Mouse (Mus musculus) cerebellum, adult 11 months (tissue): ENCODE data around the gene Ica1.

Experiments
- DNase-seq: peaks from one replicate; pipeline ENCODE4 v3.0.0; 2022

Ica1 gene

GRCm38 (mm10) chr6:8683379-8683778, 94.9 kb downstream of the Ica1 start:
- DNase-seq: no peak

DNA sequence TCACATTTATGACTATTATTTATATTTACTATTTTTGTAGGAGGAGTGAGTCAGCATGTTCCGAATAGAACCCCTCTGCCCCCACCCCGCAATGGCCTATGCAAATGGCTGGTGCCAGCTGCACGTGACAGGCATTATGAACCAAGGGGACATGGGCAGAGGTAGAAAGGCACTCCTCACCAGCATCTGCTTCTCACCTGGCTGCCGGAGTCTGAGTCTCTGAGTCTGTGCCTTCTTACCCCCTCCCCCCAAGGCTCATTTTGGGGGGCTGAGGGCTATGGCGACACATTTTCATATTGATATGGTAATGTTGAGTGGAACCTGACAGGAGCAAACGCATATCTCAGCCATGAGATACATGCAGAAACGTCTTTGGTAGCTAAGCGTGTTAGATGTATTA, 97.4 kb downstream of the Ica1 start:
- no peak for DNase-seq

- no peak for DNase-seq
These were observed 105.3 kb downstream of the Ica1 start for GRCm38 (mm10) chr6:8673013-8673412.

GRCm38 (mm10) chr6:8669343-8669742, 108.9 kb downstream of the Ica1 start:
- DNase-seq: no peak

- no peak for DNase-seq
These were observed 110.1 kb downstream of the Ica1 start for GRCm38 (mm10) chr6:8668013-8668811.

GRCm38 (mm10) chr6:8665786-8666185, 112.5 kb downstream of the Ica1 start:
- DNase-seq: no peak

DNA sequence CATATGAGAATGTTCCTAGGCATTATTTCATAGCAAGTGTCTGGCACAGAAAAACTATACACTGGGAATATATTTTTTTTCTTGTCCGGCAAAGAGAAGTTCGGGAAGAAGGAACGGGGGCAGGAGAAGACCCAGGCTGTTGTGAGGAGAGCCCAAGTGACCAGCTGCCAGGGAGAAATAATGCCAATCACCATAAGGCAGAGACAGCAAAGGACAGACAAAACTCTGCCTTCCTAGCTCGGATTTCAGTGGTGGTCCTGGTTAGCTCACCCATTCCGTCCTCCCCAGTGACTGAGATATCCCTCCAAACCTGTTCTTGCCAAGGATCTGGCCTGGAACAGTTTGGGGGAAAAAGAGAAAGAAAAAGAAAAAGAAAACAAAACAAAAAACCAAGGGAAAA, 113.3 kb downstream of the Ica1 start:
- no peak for DNase-seq

DNA sequence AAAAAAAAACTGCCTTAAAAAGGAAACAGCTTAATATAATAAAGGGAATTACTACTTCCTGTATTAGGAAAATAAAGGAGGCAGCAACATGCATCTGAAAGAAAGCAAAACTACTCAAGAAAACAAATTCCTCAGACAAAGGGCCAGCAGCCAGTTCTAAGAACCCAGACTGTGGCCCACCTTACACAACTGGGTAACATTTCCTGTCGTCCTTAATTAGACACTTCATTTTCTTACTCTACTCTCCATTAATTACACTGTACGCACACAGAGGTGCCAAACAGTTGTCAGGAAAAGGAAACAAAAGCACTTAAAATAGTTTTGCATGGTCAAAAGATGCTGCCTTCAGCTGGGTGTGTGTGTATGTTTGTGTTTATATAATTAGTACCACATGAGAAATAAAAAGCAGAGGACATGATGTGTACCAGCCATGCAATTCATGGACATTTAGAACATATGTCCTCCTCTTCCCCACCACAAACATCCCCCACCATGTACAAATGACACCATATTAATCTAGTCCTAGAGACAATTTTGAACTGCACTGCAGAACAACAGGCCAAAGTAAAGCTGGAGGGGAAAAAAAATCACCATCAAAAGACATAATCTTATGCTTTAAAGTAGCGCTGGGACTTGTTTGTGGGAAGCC, 115.1 kb downstream of the Ica1 start:
- DNase-seq: no peak

DNA sequence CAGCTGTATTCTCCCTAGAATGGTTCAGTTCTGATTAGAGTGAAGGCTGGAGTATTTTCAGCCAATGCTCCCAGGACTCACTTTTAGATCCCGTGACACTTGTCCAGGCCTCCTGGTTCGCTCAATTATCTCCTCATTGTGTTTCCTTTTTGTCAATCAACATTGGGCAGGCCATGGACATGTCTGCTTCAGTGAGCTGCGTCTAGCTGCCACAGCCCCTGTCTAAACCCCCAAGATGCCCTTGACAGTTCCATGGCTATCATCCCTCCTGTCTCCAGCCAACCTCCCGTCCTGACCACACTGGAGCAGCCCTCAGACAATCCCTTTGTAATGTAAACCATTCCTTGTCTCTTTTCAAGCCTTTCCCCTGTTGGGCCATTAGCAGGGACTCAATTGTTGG, 116.9 kb downstream of the Ica1 start:
- no peak for DNase-seq

DNA sequence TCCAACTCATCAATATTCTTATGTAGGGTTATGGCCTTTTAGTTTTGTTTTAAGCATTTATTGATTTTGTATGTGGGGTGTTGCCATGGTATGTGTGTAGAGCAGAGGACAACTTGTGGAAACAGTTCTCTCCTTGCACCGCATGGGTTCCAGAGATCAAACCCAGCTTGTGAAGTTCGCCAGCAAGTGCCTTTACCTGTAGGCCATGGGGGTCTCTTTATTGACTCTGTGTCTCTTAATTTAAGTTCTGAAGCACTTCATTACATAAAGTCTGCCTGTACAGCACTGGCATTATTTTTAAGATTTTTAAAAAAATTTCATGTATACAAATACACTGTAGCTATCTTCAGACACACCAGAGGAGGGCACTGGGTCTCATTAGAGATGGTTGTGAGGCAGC, 118.2 kb downstream of the Ica1 start:
- no peak for DNase-seq

DNA sequence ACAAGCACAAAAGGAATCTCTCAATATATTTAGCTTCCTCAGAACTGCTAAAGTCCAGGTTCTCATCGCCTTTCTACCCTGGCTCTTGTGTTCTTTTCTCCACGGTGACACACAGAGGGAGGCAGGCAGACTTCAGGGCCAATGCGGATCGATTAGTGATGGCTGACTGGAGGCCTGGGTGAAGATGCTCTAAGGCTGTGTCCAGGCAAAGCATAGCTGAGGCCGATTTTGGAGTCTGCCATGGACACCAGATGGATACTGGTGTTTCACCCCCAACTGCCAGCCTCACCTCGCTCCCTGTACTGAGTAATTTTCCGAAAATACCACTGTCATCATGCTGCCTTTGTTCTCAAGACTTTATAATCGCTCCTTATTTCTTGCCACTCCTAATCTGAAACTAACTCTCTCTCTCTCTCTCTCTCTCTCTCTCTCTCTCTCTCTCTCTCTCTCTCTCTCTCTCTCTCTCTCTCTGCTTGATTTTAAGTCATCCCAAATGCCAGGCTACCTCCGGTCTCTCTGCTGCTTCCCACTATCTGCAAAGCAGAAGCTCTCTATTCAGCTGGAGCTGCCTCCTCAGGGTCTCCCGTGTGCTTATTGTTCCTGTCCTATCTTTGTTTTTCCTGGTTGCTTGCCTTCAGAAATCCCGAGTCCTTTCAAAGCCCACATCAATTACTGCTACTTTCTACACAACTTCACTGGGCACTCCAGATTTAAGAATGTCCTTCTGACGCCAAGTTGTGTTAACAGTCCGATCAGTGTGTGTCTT, 118.9 kb downstream of the Ica1 start:
- DNase-seq: peak; percentile 77

DNA sequence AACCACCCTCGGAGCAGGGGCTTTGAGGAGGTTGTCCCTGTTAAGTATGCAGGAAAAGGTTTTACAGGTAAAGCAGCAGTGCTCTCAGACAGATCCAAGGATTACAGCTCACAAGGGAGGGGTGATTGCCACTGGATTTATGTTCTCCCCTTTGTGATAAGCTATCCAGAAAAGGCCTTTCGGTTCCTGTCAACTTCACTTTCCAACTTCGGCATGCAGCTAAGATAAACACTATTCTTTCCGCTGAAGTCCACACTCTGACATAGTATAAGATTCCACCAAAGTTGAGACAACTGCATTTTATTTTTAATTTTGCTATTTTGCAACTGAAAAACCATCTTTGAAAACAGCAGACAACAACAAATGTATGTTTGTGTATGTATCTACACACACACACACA, 119.9 kb downstream of the Ica1 start:
- no peak for DNase-seq

- DNase-seq: no peak
These were observed 120.8 kb downstream of the Ica1 start for GRCm38 (mm10) chr6:8657459-8657858.

GRCm38 (mm10) chr6:8655454-8655853, 122.8 kb downstream of the Ica1 start:
- no peak for DNase-seq

DNA sequence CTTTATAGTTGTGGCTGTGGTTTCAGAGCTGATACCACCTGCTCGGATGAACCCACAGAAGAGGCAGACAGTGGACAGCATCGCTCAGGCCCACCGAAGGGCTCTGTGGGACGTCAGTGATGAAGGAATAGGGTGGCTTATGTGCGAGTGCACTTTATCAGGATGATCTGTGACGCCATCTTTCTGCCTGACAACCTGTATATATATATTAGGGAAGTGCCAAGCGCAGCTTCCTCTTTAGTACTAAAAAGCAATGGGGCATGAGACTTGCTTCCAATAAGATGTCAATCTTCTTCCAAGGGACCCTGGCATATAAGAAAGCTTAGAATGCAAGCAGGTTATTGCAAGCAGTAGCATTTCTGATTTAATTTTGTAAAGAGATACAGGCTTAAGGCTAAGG, 127.9 kb downstream of the Ica1 start:
- no peak for DNase-seq

DNA sequence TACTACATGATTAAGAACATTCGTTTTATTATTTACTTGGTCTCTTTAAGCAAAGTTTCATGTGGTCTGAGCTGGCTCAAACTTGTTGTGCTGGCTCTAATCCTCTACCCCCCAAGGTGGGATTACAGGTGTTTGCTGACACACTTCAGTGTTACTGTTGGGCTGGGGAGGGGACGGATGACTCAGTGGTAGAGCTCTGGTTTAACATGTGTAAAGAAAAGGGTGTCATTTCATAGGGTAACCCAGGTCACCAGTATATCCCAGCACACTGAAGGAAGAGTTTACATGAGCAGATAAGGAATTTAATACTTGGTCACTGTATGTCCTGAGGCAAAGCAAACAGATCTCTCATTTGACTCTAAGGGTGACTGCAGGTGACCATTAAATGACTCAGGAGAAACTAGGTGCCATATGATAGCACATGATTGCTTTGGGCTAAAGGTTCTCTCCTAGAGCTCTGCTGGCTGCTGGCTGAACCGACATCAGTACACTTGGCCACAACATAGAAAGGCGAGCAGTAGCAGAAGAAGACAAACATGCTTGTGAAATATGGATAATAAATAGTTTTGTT, 128.9 kb downstream of the Ica1 start:
- no peak for DNase-seq

GRCm38 (mm10) chr6:8648185-8648901, 129.9 kb downstream of the Ica1 start:
- no peak for DNase-seq

DNA sequence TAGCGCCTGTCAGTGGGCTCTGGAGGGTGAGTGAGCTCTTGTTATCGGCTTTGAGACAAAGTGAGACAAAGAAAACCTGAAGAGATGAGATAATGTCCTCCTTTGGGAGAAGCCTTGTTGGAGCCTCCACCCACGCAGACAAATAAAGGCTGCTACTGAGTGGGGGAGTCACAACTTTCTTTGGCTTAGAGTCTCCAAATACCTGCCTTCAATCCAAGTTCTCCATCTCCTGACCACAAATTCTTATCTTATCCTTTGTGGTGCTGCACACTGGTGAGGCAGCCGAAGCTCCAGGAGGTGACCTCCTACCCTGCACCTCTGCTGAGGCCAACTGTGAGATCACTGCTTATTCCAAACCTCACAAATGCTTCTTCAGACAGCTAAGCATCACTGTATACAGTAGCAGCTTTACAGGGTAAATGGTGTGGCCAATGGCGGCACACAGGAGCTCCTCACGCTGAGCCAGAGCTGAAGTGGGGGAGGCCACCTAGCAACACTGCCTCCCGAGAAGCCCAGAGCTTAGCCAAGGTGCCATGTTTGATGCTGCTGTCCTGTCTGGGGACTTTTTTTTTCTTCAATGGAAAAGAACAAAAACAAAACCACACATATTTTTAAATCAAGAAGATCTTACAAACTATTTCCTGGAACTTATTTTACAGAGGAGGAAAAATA, 130.6 kb downstream of the Ica1 start:
- no peak for DNase-seq

DNA sequence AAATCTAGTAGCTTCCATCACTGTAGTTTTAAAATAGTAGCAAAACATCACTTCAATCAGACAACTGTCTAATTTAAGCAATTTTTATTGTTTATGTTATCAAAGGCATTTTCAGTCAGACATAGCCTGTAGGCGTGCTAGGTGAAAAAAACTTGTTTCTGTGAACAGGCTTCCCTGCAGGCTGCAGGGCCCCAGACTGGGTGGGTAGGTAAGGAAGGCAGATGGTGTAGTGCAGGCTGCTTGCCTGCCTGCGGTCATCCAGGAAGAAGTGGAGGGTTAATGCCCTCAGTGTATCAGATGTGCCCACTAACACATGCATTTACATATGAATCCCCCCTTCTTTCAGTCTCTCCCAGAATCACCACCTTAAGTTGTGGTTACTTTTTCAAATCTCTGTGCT, 132.6 kb downstream of the Ica1 start:
- no peak for DNase-seq

DNA sequence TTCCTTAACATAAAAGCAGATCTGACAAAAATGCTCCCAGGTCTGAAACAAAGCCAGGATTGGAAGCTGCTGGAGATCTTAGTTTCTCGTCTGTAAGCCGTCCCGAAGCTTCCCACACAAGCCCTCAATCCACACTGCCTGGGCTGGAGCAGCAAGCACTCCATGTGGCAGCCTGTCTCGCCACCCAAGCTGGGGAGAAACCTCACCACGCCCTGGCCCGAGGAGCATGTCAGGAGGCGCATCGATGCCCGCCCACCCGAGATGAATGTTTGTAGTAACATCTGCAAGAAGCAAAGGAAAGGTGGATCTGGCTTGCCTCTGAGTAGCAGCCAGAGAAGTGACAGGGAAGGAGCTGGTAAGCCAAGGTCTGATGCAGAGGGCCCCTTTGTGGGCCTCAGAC, 133.6 kb downstream of the Ica1 start:
- DNase-seq: no peak

- DNase-seq: no peak
These were observed 137.4 kb downstream of the Ica1 start for GRCm38 (mm10) chr6:8640863-8641262.

DNA sequence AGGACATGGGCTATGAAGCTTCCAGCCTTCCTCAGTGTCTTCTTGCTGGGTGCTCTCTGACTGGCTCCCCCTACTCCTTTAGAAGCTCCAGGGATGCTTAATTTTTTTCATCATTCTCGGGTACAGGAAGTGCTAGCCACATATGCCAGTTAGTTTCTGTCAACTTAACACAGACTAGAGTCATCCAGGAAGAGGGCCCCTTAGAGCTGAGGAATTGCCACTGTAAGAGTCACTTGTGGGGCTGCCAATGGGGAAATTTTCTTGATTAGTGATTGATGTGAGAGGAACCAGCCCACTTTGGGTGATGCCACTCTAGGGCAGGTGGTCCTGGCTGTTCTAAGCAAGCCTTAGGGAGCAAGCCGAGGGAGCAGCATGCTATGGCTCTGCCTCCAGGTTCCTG, 138.8 kb downstream of the Ica1 start:
- DNase-seq: no peak
